Mouse (Mus musculus): ENCODE results near the gene Hdac7. TPM values are rescaled to one million over a fixed set of nuclear protein-coding genes. Genes with fewer than 3 reads are reported as not detected.

The Hdac7 gene
- polyA plus RNA-seq, 2 experiments = 36.5 to 79.3 TPM

DNA sequence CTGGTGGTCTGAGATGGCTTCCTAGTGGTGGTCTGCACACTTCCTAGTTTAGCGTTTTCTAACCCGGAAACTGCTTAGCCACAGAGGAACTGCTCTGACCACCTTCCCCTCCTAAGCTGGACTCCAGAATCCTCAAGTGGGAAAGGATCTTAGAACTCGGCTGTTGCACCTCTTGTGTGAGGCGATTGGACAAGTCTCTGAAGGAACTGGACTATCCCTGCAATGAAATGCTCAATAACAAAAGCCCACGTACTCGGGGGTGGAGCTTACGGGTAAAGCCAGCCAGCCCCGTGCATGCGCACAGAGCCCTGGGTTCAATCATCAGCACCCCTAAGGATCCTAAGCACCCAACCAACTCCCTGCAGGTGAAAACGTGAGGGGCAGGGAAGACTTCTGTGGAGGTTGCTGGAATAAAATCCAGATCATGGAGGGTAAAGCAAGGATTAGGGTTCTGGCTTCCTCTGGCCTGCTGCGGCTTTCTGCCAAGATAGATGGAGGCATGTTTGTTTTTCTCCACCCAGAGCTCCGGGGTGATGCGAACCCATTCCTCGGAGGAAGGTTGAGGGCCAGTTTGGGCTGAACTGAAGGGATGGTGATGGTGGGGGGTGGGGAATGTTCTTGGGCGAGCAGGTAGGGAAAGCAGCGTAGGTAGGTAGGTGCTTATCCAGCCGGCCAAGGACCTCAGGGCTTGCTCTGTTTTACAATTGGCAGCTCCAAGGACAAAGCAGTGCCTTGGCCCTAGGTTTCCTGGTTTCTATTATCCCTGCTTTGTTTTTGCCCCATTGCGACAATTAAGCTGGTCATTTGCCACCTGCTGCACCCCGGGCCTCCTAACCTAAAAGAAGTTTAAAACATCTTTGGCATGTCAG, 56.3 kb downstream of the Hdac7 start:
- H3K4me3 ChIP-seq (replicated peaks; ENCODE audit: low read length) = no peak overlapping the region
- 71% methylated on average over 19 of the region's 19 CpGs for WGBS
- H3K9ac ChIP-seq (ENCODE audit: low read depth, low read length, severe bottlenecking) = no peak overlapping the region
- no peaks in the 10 kb centered on the region for H3K9me3 ChIP-seq (ENCODE audit: control insufficient read depth, low read length)
- peaks cover 19% of the 10 kb centered on the region for H3K36me3 ChIP-seq (ENCODE audit: control insufficient read depth, insufficient read depth, low read length)
- H3K27me3 ChIP-seq (ENCODE audit: control insufficient read depth, insufficient read depth, low read length) = no peaks in the 10 kb centered on the region
- no peak overlapping the region for H3K4me2 ChIP-seq (replicated peaks; ENCODE audit: low read depth, low read length, severe bottlenecking)
- peaks cover 4% of the 10 kb centered on the region for H3K4me1 ChIP-seq (ENCODE audit: control insufficient read depth, insufficient read depth, low read length)
- no peak for TF ChIP-seq POLR2A (IDR thresholded peaks at IDR 0.05; ENCODE audit: borderline replicate concordance, extremely low read depth, insufficient read depth, insufficient read length)
- no peak for ATAC-seq (ENCODE audit: low FRiP score, low read depth)
- no peak overlapping the region for H3K27ac ChIP-seq (replicated peaks; ENCODE audit: low read depth, low read length)
- no peak for DNase-seq (ENCODE audit: low spot score)

- 76% methylated on average over 7 of the region's 7 CpGs for WGBS
- peaks cover 11% of the 10 kb centered on the region for H3K36me3 ChIP-seq (ENCODE audit: control insufficient read depth, insufficient read depth, low read length)
- no peak overlapping the region for H3K9ac ChIP-seq (ENCODE audit: low read depth, low read length, severe bottlenecking)
- H3K9me3 ChIP-seq (ENCODE audit: control insufficient read depth, low read length) = no peaks in the 10 kb centered on the region
- H3K4me1 ChIP-seq (ENCODE audit: control insufficient read depth, insufficient read depth, low read length) = peaks cover 11% of the 10 kb centered on the region
- ATAC-seq (ENCODE audit: low FRiP score, low read depth) = no peak
- no peak for DNase-seq (ENCODE audit: low spot score)
- H3K27ac ChIP-seq (replicated peaks; ENCODE audit: low read depth, low read length) = no peak overlapping the region
- no peak overlapping the region for H3K4me2 ChIP-seq (replicated peaks; ENCODE audit: low read depth, low read length, severe bottlenecking)
- H3K27me3 ChIP-seq (ENCODE audit: control insufficient read depth, insufficient read depth, low read length) = no peaks in the 10 kb centered on the region
- no peak overlapping the region for H3K4me3 ChIP-seq (replicated peaks; ENCODE audit: low read length)
- TF ChIP-seq POLR2A (IDR thresholded peaks at IDR 0.05; ENCODE audit: borderline replicate concordance, extremely low read depth, insufficient read depth, insufficient read length) = no peak
These were observed 57.0 kb downstream of the Hdac7 start for GRCm38 (mm10) chr15:97787148-97787798.

DNA sequence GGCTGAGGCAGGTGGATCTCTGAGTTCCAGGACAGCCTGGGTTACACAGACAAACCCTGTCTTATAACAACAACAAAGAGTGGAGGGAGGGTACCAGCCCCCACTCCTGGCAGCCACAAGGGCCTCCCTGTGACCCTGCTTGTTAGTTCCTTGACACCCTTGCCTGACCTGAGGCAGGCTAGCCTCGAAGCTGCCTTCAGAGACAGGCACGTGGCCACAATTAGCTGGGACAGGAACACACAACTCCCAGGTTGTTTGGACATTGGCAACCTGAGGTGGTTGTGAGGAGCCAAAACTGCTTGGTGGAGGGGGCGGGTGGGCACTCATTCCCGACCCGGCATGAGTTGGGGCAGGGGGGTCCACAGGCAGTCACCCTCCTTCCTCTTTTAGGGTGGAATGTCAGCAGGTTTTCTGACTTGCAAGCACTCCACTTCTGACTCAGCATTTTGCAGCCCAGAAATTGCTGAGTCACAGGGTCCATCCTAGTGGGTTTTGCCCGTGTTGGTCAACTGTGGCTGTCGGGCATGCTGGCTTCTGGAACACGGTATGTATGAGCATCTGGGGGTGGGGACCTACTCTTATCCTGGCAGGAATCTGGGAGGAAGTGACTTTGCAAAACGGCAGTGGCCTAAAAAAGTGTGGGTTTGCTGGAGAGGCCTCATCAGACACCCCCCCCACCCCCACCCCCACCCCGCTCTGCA, 57.7 kb downstream of the Hdac7 start:
- WGBS = 71% methylated on average over 10 of the region's 10 CpGs
- Histone ChIP-seq H3K4me2 (replicated peaks; ENCODE audit: low read depth, low read length, severe bottlenecking) (no peak overlapping the region), H3K9me3 (ENCODE audit: control insufficient read depth, low read length) (no peaks in the 10 kb centered on the region), H3K27me3 (ENCODE audit: control insufficient read depth, insufficient read depth, low read length) (no peaks in the 10 kb centered on the region), H3K4me1 (ENCODE audit: control insufficient read depth, insufficient read depth, low read length) (peaks cover 15% of the 10 kb centered on the region), H3K27ac (replicated peaks; ENCODE audit: low read depth, low read length) (no peak overlapping the region), H3K36me3 (ENCODE audit: control insufficient read depth, insufficient read depth, low read length) (peaks cover 4% of the 10 kb centered on the region; the same call in 1 of the 2 replicates), H3K4me3 (replicated peaks; ENCODE audit: low read length) (no peak overlapping the region), H3K9ac (ENCODE audit: low read depth, low read length, severe bottlenecking) (no peak overlapping the region)
- TF ChIP-seq POLR2A (IDR thresholded peaks at IDR 0.05; ENCODE audit: borderline replicate concordance, extremely low read depth, insufficient read depth, insufficient read length) = no peak
- no peak for ATAC-seq (ENCODE audit: low FRiP score, low read depth)
- no peak for DNase-seq (ENCODE audit: low spot score)

DNA sequence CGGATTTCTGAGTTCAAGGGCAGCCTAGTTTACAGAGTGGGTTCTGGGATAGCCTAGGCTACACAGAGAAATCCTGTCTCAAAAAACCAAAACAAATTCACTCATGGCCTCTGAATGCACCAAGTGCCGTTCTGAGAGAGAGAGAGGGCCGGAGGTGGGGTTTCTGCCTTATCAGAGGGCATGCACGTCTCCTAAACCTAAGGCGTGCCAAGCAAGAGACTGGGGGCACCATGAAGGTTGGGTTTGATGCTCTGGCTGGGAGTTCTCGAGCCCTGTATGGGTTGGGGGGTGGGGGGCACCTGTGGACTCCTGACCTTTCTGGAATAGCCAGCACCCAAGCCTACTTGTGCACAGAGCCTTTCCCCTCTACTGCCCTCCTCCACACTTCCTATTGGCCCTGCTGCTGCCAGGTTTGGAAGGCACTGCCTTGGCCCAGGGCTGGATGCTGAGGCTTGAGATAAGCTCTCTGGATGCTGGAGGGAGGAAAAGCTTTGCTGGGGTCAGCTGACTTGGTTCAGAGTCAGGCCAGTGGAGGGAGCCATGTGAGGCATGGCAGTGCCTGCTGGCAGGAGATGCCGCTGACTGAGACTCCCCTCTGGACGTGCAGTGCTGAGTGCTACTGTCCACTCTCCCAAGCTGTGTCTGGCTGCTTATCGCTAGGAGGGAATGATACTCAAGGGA, 58.4 kb downstream of the Hdac7 start:
- peaks cover 22% of the 10 kb centered on the region for H3K4me1 ChIP-seq (ENCODE audit: control insufficient read depth, insufficient read depth, low read length)

More for the DNA sequence above, 58.4 kb downstream of the Hdac7 start:
- no peaks in the 10 kb centered on the region for H3K36me3 ChIP-seq (ENCODE audit: control insufficient read depth, insufficient read depth, low read length)
- no peak overlapping the region for H3K9ac ChIP-seq (ENCODE audit: low read depth, low read length, severe bottlenecking)
- H3K4me3 ChIP-seq (replicated peaks; ENCODE audit: low read length) = no peak overlapping the region
- H3K27ac ChIP-seq (replicated peaks; ENCODE audit: low read depth, low read length) = no peak overlapping the region
- no peak for TF ChIP-seq POLR2A (IDR thresholded peaks at IDR 0.05; ENCODE audit: borderline replicate concordance, extremely low read depth, insufficient read depth, insufficient read length)
- WGBS = 84% methylated on average over 9 of the region's 9 CpGs
- no peak overlapping the region for H3K4me2 ChIP-seq (replicated peaks; ENCODE audit: low read depth, low read length, severe bottlenecking)
- no peaks in the 10 kb centered on the region for H3K27me3 ChIP-seq (ENCODE audit: control insufficient read depth, insufficient read depth, low read length)
- no peaks in the 10 kb centered on the region for H3K9me3 ChIP-seq (ENCODE audit: control insufficient read depth, low read length)
- ATAC-seq (ENCODE audit: low FRiP score, low read depth) (no peak), DNase-seq (ENCODE audit: low spot score) (no peak)
